Mouse (Mus musculus): Measurements from ENCODE around the gene 7530416G11Rik.

DNA sequence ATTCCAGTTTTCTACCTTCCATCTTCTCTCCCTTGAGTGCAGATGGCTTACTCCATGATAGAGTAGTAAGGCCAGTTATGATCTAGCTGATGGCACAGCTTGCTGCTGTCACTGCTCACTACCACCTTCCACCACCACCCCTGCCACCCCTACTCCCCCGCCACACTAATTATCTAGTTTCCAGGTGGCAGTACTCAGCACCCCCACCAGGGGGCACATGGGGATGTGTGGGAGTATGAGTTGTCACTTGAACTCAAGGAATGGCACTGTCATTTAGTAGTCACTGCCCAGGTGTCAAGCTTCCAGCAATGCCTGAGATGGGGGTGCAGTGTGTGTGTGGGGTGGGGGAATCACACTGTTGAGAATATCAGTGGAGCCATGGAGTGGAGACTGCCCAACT lies 25.4 kb downstream of the 7530416G11Rik start:
- TF ChIP-seq CTCF (IDR thresholded peaks at IDR 0.05; ENCODE audit: low read depth, low read length) (peak; percentile 80), POLR2A (IDR thresholded peaks at IDR 0.05; ENCODE audit: extremely low read depth, insufficient read depth, low read length) (no peak)

Measured in liver, adult 2 months (tissue).